Mouse (Mus musculus): ENCODE measurements at regions not wholly inside any gene's neighbourhood (a gene's known extent, or its start where the extent isn't known, plus 50 kb on each side); places are given as distances from the start of the nearest gene placed in this dataset.
A peak's percentile ranks its signal among the peaks of the same experiment; 100 is the strongest.

DNA sequence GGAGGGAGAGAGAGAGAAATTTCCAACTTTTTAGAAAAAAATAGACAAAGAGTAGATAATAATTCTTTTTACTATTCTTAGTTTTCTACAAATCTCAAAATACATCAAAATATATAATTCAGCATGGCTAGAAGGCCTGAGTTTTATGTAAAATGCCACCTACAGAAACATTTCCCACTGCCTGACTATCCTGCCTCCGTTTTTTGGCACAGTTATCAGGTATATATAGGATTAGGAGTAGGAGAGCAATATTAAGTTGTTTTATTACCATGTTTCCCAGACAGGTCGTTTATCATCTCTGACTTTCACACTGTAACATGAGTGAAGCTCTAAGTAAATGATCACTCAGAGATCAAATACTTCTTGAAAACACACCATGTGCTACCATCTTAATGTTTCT, 224.7 kb upstream of the Actbl2 start:
- no peak overlapping the region for H3K4me3 ChIP-seq
- WGBS = 50% methylated on average over 2 of the region's 2 CpGs
- no peaks in the 10 kb centered on the region for H3K4me1 ChIP-seq (replicated peaks)
- H3K27me3 ChIP-seq = no peaks in the 10 kb centered on the region
- H3K9ac ChIP-seq = no peak overlapping the region
- H3K4me2 ChIP-seq = no peak overlapping the region
- no peak for ATAC-seq (replicated peaks; ENCODE audit: insufficient number of reproducible peaks, insufficient read depth, low FRiP score, low read depth)
- H3K27ac ChIP-seq = no peak overlapping the region
- no peaks in the 10 kb centered on the region for H3K9me3 ChIP-seq (replicated peaks)
- H3K36me3 ChIP-seq = no peaks in the 10 kb centered on the region

DNA sequence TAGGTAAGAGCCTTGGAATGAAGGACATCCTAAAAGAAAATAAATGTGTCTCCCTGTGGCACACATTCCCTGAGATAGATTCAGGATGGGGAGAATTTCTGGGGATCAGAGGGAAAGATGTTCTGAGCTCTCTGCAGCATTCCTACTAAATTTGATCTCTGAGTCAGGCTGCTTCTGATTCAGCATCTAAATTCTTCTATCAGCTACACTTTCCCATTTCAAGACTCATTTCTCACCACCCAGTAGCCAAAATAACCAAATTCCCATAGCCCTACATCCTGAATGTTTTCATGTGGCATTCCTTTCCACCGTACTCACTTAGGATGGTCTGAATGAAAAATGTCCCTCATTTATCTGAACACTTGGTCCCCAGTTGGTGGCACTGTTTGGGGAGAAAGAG, 223.2 kb upstream of the Actbl2 start:
- 69% methylated on average over 1 of the region's 1 CpGs for WGBS
- no peaks in the 10 kb centered on the region for H3K36me3 ChIP-seq
- ATAC-seq (replicated peaks; ENCODE audit: insufficient number of reproducible peaks, insufficient read depth, low FRiP score, low read depth) = no peak
- no peak overlapping the region for H3K27ac ChIP-seq
- H3K4me3 ChIP-seq = no peak overlapping the region
- H3K9me3 ChIP-seq (replicated peaks) = no peaks in the 10 kb centered on the region
- no peak overlapping the region for H3K4me2 ChIP-seq
- H3K27me3 ChIP-seq = no peaks in the 10 kb centered on the region
- no peaks in the 10 kb centered on the region for H3K4me1 ChIP-seq (replicated peaks)
- no peak overlapping the region for H3K9ac ChIP-seq

DNA sequence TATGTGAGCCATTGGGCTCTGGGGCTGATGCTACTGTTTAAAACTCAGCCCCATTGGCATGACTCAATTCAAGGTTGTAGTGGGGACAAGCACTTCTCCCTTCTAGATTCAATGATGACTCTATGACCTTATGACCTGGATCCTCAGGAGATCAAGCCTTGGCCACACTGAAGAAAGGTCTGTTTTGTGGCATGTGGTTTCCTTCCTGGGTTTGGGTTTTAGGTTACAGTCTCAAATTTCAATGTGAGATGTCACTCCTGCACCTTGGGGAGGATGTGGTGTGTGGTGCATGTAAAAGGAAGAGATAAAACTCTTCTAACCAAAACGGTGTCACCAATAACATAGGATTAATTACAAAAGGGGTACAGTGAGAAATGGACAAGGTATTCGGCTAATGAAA, 211.2 kb upstream of the Actbl2 start:
- ATAC-seq (replicated peaks; ENCODE audit: insufficient number of reproducible peaks, insufficient read depth, low FRiP score, low read depth) = no peak
- no peak overlapping the region for H3K9ac ChIP-seq
- 47% methylated on average over 2 of the region's 2 CpGs for WGBS
- H3K36me3 ChIP-seq = no peaks in the 10 kb centered on the region
- H3K4me1 ChIP-seq (replicated peaks) = peaks cover 10% of the 10 kb centered on the region
- no peaks in the 10 kb centered on the region for H3K9me3 ChIP-seq (replicated peaks)
- no peak overlapping the region for H3K4me2 ChIP-seq
- no peaks in the 10 kb centered on the region for H3K27me3 ChIP-seq
- H3K27ac ChIP-seq = no peak overlapping the region
- H3K4me3 ChIP-seq = no peak overlapping the region

DNA sequence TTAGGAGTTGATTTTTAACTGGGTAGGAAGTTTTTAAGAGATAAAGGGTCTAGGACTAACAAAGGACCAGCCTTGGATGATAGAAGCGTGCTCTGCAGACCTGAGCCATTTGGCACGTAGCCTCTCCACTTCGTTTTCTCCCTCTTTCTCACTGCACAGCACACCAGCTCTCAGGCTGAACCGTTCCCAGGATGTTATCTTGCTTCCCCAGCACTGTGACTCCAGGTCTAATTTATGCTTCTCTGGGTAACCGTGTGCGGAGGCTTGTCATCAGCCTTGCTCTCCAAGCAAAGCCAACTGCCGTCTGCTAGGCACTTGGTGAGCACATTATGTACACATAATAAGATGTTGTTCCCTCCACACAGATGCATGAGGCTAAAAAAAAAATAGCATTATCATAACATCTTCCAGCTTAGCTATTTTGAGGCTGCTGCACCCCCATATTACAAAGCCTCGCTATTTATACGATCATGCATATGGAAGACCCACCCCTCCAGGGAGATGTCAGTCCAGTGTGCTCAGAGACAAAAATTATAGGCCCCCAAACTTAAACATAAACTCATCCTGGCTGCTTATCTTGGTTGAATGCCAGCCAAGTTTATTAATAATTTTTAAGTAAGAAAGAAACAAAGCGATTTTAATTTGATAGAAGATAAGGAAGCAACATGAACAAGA, 210.3 kb upstream of the Actbl2 start:
- ATAC-seq (replicated peaks; ENCODE audit: insufficient number of reproducible peaks, insufficient read depth, low FRiP score, low read depth) = peak; percentile 79
- H3K4me3 ChIP-seq = no peak overlapping the region
- no peaks in the 10 kb centered on the region for H3K9me3 ChIP-seq (replicated peaks)
- H3K9ac ChIP-seq = no peak overlapping the region
- H3K36me3 ChIP-seq = no peaks in the 10 kb centered on the region
- no peaks in the 10 kb centered on the region for H3K27me3 ChIP-seq
- peak overlapping the region; percentile 18; the same call in 1 of the 2 replicates for H3K4me2 ChIP-seq
- 18% methylated on average over 10 of the region's 10 CpGs for WGBS
- H3K27ac ChIP-seq = peak overlapping the region; percentile 47
- peaks cover 10% of the 10 kb centered on the region for H3K4me1 ChIP-seq (replicated peaks)

DNA sequence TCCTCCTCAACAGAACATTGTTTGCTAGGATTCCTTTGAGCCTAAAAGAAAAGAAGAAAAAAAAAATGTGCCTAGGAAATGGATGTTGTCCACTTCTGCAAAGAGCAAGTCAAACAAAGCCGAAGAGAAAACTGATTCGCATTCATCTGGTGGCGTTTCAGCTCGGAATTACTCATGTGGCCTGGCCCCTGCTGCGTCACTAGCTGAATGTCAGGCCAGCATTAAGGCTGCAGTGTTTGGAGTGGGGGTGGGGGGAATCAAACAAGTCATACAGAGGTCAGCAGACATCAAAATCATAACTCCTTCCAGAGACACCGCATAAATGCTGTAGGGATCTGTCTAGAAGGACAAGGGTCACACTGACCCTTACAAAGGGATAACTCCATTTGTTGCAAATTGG, 204.7 kb upstream of the Actbl2 start:
- no peak; the same call in 1 of the 2 replicates for ATAC-seq (replicated peaks; ENCODE audit: insufficient number of reproducible peaks, insufficient read depth, low FRiP score, low read depth)
- Histone ChIP-seq H3K4me1 (replicated peaks) (peaks cover 5% of the 10 kb centered on the region), H3K4me3 (no peak overlapping the region), H3K9ac (no peak overlapping the region), H3K4me2 (no peak overlapping the region), H3K9me3 (replicated peaks) (no peaks in the 10 kb centered on the region), H3K27me3 (no peaks in the 10 kb centered on the region), H3K27ac (no peak overlapping the region), H3K36me3 (no peaks in the 10 kb centered on the region)
- 36% methylated on average over 6 of the region's 6 CpGs for WGBS

DNA sequence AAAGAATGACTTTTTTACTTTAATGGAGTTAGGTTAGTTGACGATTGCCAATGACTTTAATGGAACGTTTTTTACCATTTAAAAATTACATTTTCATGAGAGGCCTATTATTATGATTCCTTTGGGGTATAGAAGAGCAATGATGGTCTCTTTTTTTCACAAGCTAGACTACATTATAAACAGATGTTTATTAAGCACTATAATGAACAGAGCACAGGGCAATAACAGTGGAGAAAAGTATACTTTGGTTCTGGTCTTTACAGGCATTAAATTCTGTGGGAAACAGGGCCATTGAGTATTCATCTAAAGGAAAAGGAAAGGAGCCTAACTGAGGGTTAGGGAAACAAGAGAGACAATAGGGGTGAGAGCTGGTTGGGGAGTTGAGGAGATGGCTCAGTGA, 199.0 kb upstream of the Actbl2 start:
- Histone ChIP-seq H3K4me2 (no peak overlapping the region), H3K27ac (no peak overlapping the region), H3K27me3 (no peaks in the 10 kb centered on the region), H3K36me3 (no peaks in the 10 kb centered on the region), H3K9me3 (replicated peaks) (no peaks in the 10 kb centered on the region), H3K9ac (no peak overlapping the region), H3K4me3 (no peak overlapping the region), H3K4me1 (replicated peaks) (no peaks in the 10 kb centered on the region)
- 80% methylated on average over 2 of the region's 2 CpGs for WGBS
- ATAC-seq (replicated peaks; ENCODE audit: insufficient number of reproducible peaks, insufficient read depth, low FRiP score, low read depth) = no peak

DNA sequence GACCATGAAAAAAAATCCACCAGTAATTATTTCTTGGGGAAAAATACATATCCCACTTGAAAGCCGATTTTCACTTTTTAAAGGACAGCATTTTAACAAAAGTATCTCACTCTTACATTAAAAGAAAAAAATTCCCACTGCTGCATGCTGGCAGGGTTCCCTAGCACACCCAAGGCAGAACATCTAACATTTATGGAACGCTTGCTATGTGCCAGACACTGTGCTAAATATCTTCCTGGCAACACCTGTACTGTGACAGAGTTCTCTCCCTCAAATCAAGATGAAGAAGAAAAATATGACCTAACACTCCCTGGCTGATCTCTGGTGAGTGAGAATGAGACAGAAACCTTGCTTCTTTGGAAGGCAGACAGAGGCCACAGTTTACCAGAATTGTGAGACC, 167.1 kb upstream of the Actbl2 start:
- WGBS = 69% methylated on average over 2 of the region's 2 CpGs
- no peaks in the 10 kb centered on the region for H3K4me1 ChIP-seq (replicated peaks)
- no peaks in the 10 kb centered on the region for H3K9me3 ChIP-seq (replicated peaks)
- H3K27me3 ChIP-seq = no peaks in the 10 kb centered on the region
- H3K4me3 ChIP-seq = no peak overlapping the region
- no peaks in the 10 kb centered on the region for H3K36me3 ChIP-seq
- H3K9ac ChIP-seq = no peak overlapping the region
- no peak for ATAC-seq (replicated peaks; ENCODE audit: insufficient number of reproducible peaks, insufficient read depth, low FRiP score, low read depth)
- H3K4me2 ChIP-seq = no peak overlapping the region
- H3K27ac ChIP-seq = no peak overlapping the region

DNA sequence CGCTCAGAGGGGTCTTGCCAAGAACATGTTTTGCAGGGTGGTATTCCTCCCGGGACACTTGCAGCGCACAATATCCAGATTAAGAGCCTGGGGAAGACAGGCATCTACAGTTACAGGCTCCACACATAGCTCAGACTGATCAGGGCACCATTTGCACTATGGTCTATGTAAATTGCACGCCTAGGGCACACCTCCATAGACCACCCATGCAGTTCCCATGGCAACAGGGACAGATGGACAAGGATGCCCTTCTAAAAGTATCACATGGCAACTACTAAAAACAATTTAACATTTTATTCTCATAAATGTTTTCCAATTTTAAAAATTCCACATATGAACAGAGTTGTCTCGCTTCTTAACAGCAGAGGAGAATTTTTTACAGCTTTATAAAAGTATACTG, 158.7 kb upstream of the Actbl2 start:
- 0 out of 2 replicates have a peak, but pooled peaks cover 3% of the 10 kb centered on the region for H3K4me1 ChIP-seq (replicated peaks)
- no peaks in the 10 kb centered on the region for H3K9me3 ChIP-seq (replicated peaks)
- H3K27me3 ChIP-seq = no peaks in the 10 kb centered on the region
- ATAC-seq (replicated peaks; ENCODE audit: insufficient number of reproducible peaks, insufficient read depth, low FRiP score, low read depth) = no peak
- H3K9ac ChIP-seq = no peak overlapping the region
- no peak overlapping the region for H3K27ac ChIP-seq
- 85% methylated on average over 5 of the region's 5 CpGs for WGBS
- H3K4me2 ChIP-seq = no peak overlapping the region
- no peak overlapping the region for H3K4me3 ChIP-seq
- H3K36me3 ChIP-seq = no peaks in the 10 kb centered on the region

DNA sequence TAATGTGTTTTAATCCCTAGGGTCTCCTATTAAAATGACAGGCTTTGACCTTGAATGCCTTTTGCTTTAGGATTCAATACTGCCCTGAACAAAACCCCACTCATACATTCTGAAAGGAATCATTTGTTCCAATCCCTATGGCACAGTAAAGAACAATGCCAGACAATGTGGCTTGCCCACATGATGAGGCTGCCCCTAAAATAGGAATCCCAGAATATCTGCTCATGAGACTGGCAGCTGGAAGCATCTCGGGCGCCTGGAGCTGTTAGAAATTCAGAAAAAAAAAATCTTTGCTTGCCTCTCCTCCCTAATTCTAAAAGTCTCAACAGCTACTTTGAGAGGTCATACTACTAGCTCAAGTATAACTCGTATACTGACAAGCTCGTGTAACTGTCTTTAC, 157.5 kb upstream of the Actbl2 start:
- no peaks in the 10 kb centered on the region for H3K9me3 ChIP-seq (replicated peaks)
- 0 out of 2 replicates have a peak, but pooled peaks cover 3% of the 10 kb centered on the region for H3K4me1 ChIP-seq (replicated peaks)
- H3K4me3 ChIP-seq = no peak overlapping the region
- no peak overlapping the region for H3K4me2 ChIP-seq
- H3K36me3 ChIP-seq = no peaks in the 10 kb centered on the region
- no peak overlapping the region for H3K27ac ChIP-seq
- 71% methylated on average over 4 of the region's 4 CpGs for WGBS
- ATAC-seq (replicated peaks; ENCODE audit: insufficient number of reproducible peaks, insufficient read depth, low FRiP score, low read depth) = no peak
- no peaks in the 10 kb centered on the region for H3K27me3 ChIP-seq
- H3K9ac ChIP-seq = no peak overlapping the region

DNA sequence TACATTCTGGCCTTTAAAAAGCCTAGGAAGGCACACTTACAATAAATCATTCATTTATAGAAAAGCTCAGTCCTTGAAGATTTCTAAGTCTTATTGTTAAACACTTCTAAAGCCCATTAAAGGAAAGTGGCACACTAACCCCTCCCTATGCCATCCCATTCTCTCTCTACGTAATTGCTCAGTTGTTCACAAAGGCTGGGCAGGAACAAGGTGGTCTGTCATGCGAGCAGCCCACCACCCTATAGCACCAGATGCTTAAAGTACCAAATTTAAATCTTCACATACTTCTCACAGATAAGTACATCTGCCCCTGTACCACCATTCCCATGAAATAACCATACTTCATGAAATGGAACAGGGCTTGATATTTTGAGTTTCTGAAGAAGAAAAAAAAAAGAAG, 156.1 kb upstream of the Actbl2 start:
- no peak for ATAC-seq (replicated peaks; ENCODE audit: insufficient number of reproducible peaks, insufficient read depth, low FRiP score, low read depth)
- Histone ChIP-seq H3K4me2 (no peak overlapping the region), H3K4me3 (no peak overlapping the region), H3K27ac (no peak overlapping the region), H3K36me3 (no peaks in the 10 kb centered on the region), H3K4me1 (replicated peaks) (0 out of 2 replicates have a peak, but pooled peaks cover 3% of the 10 kb centered on the region), H3K9me3 (replicated peaks) (no peaks in the 10 kb centered on the region), H3K9ac (no peak overlapping the region), H3K27me3 (no peaks in the 10 kb centered on the region)
- 83% methylated on average over 2 of the region's 2 CpGs for WGBS

DNA sequence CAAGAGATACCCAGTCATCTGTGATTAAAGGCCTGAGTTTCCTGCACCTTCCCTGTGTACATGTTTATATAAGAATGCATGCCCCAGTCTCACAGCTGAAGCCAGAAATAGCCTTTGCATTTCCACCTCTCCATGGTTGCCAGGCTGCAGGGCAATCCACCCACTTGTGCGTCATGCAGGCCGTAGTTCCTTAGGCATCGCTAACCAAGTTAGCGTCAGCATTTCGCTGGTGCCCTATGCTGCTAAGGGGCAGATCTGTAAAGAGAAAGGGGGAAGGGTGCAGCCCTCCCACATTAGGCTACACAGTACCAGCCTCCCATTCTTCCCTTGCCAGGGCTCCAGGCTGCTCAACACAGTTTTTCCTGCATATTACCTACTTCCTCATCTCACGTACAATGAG, 155.6 kb upstream of the Actbl2 start:
- 52% methylated on average over 6 of the region's 6 CpGs for WGBS
- Histone ChIP-seq H3K27me3 (no peaks in the 10 kb centered on the region), H3K27ac (no peak overlapping the region), H3K9ac (no peak overlapping the region), H3K4me3 (no peak overlapping the region), H3K4me2 (peak overlapping the region; percentile 41), H3K9me3 (replicated peaks) (no peaks in the 10 kb centered on the region), H3K4me1 (replicated peaks) (0 out of 2 replicates have a peak, but pooled peaks cover 3% of the 10 kb centered on the region), H3K36me3 (no peaks in the 10 kb centered on the region)
- no peak for ATAC-seq (replicated peaks; ENCODE audit: insufficient number of reproducible peaks, insufficient read depth, low FRiP score, low read depth)

DNA sequence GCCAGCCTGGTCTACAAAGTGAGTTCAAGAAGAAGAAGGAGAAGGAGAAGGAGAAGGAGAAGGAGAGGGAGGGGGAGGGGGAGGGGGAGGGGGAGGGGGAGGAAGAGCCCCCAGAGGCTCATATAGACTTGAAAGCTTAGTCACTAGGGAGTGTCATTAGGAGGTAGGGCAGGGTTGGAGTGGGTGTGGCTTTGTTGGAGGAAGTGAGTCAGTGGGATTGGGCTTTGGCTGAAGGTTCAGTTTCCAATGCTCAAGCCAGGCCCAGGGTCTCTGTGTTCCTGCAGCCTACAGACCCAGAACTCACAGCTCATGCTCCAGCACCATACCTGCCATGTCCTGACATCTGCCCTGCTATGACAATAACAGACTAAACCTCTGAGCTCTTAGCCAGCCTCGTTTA, 154.4 kb upstream of the Actbl2 start:
- no peak overlapping the region for H3K4me2 ChIP-seq
- ATAC-seq (replicated peaks; ENCODE audit: insufficient number of reproducible peaks, insufficient read depth, low FRiP score, low read depth) = no peak
- no peak overlapping the region for H3K4me3 ChIP-seq
- 0 out of 2 replicates have a peak, but pooled peaks cover 3% of the 10 kb centered on the region for H3K4me1 ChIP-seq (replicated peaks)
- H3K27me3 ChIP-seq = no peaks in the 10 kb centered on the region
- no peaks in the 10 kb centered on the region for H3K9me3 ChIP-seq (replicated peaks)
- H3K9ac ChIP-seq = no peak overlapping the region
- WGBS = 73% methylated on average over 1 of the region's 1 CpGs
- H3K36me3 ChIP-seq = no peaks in the 10 kb centered on the region
- H3K27ac ChIP-seq = no peak overlapping the region
